Mouse (Mus musculus): ENCODE data around the gene Nprl2. TPM values are rescaled to one million over a fixed set of nuclear protein-coding genes. Genes with fewer than 3 reads are reported as not detected.

Nprl2 gene
- polyA plus RNA-seq, 1 experiment from 2014 or later: 40.8 TPM

DNA sequence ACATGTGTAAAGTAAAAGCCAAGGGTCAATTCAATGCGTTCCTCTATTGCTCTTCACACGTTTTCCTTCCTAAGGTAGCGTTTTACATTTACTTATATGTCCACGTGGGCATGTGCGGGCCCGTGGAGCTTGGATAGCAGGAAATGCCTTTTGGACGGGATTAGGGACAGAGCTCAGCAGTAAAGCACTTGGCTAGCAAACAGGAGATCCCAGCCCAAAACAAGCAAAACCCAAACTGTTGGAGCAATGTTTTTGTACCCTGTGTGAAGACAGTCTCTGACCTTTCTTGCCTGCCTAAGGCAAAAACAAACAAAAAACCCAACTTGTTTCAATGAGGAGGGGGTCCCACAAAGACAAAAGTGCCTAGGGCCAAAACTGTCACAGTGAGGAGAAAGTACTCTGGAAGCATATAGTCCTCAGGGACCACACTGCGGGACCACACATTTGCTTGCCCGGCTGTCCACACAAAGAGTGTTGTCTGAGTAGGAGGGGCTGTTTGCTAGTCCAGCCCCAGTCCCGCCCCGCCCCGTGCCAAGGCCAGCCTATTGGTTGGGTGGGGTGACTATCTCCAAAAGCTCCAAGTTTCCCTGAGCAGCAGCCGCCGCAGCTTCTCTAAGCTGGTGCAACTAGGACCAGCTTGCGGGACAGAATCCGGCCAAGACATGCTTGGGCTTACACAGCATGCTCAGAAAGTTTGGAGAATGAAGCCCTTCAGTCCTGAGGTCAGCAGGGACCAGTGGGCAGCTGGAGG lies 34.5 kb downstream of the Nprl2 start, which contains the start of gene Hyal1:
Gene Hyal1 (plus strand): TSS at position 571 of the 751 bp plus-strand sequence.
- Histone ChIP-seq H3K4me1 (ENCODE audit: control insufficient read depth, insufficient read depth, low read length) (peaks cover 30% of the 10 kb centered on the region), H3K36me3 (ENCODE audit: control insufficient read depth, insufficient read depth, low read length) (peaks cover 15% of the 10 kb centered on the region), H3K27me3 (ENCODE audit: control insufficient read depth, insufficient read depth, low read length) (no peaks in the 10 kb centered on the region), H3K9ac (ENCODE audit: low read length) (peak within 1 kb of the TSS; percentile 67), H3K9me3 (replicated peaks; ENCODE audit: control insufficient read depth, low read length) (no peaks in the 10 kb centered on the region), H3K4me2 (ENCODE audit: low read depth, low read length) (peak within 1 kb of the TSS; percentile 56), H3K4me3 (replicated peaks; ENCODE audit: low read length) (peak within 1 kb of the TSS; percentile 46), H3K27ac (ENCODE audit: low read length) (peak within 1 kb of the TSS; percentile 89)
- peak; percentile 76 for ATAC-seq (ENCODE audit: insufficient read depth, low FRiP score)
- 12% methylated on average over 16 of the region's 16 CpGs for WGBS

DNA sequence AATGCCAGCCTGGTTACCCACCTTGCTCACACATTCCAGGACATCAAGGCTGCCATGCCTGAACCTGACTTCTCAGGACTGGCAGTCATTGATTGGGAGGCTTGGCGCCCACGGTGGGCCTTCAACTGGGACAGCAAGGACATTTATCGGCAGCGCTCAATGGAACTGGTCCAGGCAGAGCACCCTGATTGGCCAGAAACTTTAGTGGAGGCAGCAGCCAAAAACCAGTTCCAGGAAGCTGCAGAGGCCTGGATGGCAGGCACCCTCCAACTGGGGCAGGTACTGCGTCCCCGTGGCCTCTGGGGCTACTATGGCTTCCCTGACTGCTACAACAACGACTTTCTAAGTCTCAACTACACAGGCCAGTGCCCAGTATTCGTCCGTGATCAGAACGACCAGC lies 35.8 kb downstream of the Nprl2 start:
- Histone ChIP-seq H3K27ac (ENCODE audit: low read length) (no peak overlapping the region), H3K9me3 (replicated peaks; ENCODE audit: control insufficient read depth, low read length) (no peaks in the 10 kb centered on the region), H3K4me1 (ENCODE audit: control insufficient read depth, insufficient read depth, low read length) (peaks cover 28% of the 10 kb centered on the region), H3K4me2 (ENCODE audit: low read depth, low read length) (peak overlapping the region; percentile 56), H3K36me3 (ENCODE audit: control insufficient read depth, insufficient read depth, low read length) (peaks cover 7% of the 10 kb centered on the region; the same call in 1 of the 2 replicates), H3K4me3 (replicated peaks; ENCODE audit: low read length) (peak overlapping the region; percentile 4; the same call in 1 of the 2 replicates), H3K9ac (ENCODE audit: low read length) (peak overlapping the region; percentile 67; the same call in 1 of the 2 replicates), H3K27me3 (ENCODE audit: control insufficient read depth, insufficient read depth, low read length) (no peaks in the 10 kb centered on the region)
- ATAC-seq (ENCODE audit: insufficient read depth, low FRiP score): no peak
- WGBS: 88% methylated on average over 10 of the region's 10 CpGs

DNA sequence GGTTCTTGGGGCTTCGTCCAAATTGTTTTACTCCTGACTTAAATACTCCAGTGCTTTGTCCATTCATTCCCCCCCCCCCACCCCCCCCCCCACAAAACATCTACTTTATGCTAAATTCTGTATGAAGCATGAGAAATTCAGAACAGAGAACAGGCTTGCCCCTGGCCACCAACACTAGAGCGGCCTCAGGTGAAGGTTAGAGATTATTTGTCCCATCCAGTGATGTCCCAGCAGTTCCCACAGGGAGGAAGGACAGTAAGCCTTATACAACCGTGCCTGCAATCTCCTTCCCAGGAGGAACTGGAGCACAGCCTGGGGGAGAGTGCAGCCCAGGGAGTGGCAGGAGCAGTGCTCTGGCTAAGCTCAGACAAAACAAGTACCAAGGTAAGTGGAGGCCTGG lies 36.6 kb downstream of the Nprl2 start, which contains the start of gene Naa80:
Gene Naa80 (plus strand): TSS at position 301 of the 400 bp plus-strand sequence.
- no peak for ATAC-seq (ENCODE audit: insufficient read depth, low FRiP score)
- Histone ChIP-seq H3K36me3 (ENCODE audit: control insufficient read depth, insufficient read depth, low read length) (peaks cover 2% of the 10 kb centered on the region; the same call in 1 of the 2 replicates), H3K4me2 (ENCODE audit: low read depth, low read length) (peak within 1 kb of the TSS; percentile 56), H3K4me1 (ENCODE audit: control insufficient read depth, insufficient read depth, low read length) (peaks cover 28% of the 10 kb centered on the region), H3K4me3 (replicated peaks; ENCODE audit: low read length) (peak within 1 kb of the TSS; percentile 4; the same call in 1 of the 2 replicates), H3K9ac (ENCODE audit: low read length) (peak within 1 kb of the TSS; percentile 67; the same call in 1 of the 2 replicates), H3K27ac (ENCODE audit: low read length) (peak within 1 kb of the TSS; percentile 94), H3K27me3 (ENCODE audit: control insufficient read depth, insufficient read depth, low read length) (no peaks in the 10 kb centered on the region), H3K9me3 (replicated peaks; ENCODE audit: control insufficient read depth, low read length) (no peaks in the 10 kb centered on the region)
- WGBS: 72% methylated on average over 3 of the region's 3 CpGs

DNA sequence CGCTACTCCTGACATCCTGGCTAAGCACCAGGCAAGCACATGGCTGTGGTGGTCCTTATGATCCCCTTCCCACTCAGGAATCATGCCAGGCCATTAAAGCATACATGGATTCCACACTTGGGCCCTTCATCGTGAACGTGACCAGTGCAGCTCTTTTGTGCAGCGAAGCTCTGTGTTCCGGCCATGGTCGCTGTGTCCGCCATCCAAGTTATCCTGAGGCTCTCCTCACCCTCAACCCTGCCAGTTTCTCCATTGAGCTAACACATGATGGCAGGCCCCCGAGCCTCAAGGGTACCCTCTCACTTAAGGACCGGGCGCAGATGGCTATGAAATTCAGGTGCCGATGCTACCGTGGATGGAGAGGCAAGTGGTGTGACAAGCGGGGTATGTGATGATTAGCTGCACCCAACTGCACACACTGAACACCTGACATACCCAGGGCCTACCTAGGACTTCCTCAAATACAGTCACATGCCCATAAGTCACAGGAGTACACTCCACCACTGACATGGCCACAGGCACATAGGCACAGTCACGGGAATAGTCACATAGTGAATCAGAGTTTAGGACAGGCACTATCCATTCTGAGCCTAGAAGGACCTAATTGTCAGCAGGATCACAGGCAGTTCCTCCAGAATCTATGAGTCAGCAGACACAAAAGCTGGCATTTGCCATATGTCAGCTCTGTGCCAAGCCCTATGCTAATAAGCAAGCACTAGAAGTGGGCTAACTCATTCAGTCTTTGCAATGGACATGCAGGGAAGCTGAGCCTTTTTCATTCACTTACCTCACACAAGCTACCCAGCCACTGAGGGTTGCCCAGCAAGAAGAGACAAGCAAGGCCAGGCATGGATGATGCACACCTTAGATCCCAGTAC lies 37.2 kb downstream of the Nprl2 start:
- Histone ChIP-seq H3K27me3 (ENCODE audit: control insufficient read depth, insufficient read depth, low read length) (no peaks in the 10 kb centered on the region), H3K27ac (ENCODE audit: low read length) (peak overlapping the region; percentile 94), H3K4me1 (ENCODE audit: control insufficient read depth, insufficient read depth, low read length) (peaks cover 28% of the 10 kb centered on the region), H3K9ac (ENCODE audit: low read length) (0 out of 2 replicates have a peak overlapping the region, but pooled peaks have one; percentile 13), H3K4me2 (ENCODE audit: low read depth, low read length) (no peak overlapping the region), H3K4me3 (replicated peaks; ENCODE audit: low read length) (no peak overlapping the region), H3K36me3 (ENCODE audit: control insufficient read depth, insufficient read depth, low read length) (no peaks in the 10 kb centered on the region; the same call in 1 of the 2 replicates), H3K9me3 (replicated peaks; ENCODE audit: control insufficient read depth, low read length) (no peaks in the 10 kb centered on the region)
- 90% methylated on average over 14 of the region's 14 CpGs for WGBS
- ATAC-seq (ENCODE audit: insufficient read depth, low FRiP score): no peak

DNA sequence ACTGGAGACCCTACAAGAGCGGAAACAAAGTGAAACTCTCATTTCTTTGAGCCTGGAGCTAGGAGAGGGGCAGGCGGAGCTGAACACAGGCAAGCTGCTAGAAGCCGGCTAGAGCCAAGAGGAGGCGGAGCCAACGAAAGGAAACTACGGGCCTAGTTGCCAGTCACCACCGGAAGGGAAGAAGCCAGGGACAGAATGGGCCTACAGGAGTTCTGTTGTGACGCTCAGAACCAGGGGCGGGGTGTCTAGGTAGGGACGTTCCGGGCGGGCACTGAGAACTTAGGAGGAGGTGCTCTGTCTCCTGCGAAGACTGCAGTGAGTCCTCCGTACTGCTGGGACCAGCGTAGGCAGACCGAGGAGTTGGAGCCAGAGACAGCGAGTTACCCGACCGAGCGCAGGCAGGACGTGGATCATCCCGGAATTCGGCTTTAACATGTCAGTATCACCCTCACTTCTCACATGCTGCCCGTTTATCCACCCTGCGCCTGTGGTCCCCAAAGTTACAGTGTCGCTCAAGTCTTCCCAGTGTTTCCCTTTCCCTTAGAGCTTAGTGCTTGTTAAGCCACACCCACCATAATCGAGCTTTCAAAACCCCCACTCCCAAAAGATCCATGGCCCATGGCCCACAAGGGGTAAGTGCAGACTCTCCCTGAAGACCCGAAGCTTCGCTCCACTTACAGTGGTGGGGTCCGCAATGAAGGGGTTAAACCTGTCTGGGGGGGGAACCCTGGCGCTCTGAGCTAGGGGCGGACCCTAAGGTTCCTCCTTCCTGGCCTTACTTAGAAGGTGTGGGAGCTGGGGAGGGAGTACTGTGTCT lies 38.7 kb downstream of the Nprl2 start, which contains the start of gene Hyal3:
Gene Hyal3 (plus strand): TSS at position 318 of the 817 bp plus-strand sequence.
- Histone ChIP-seq H3K4me1 (ENCODE audit: control insufficient read depth, insufficient read depth, low read length) (peaks cover 28% of the 10 kb centered on the region), H3K4me2 (ENCODE audit: low read depth, low read length) (peak within 1 kb of the TSS; percentile 62), H3K9ac (ENCODE audit: low read length) (peak within 1 kb of the TSS; percentile 75), H3K9me3 (replicated peaks; ENCODE audit: control insufficient read depth, low read length) (no peaks in the 10 kb centered on the region), H3K36me3 (ENCODE audit: control insufficient read depth, insufficient read depth, low read length) (no peaks in the 10 kb centered on the region; the same call in 1 of the 2 replicates), H3K27ac (ENCODE audit: low read length) (peak within 1 kb of the TSS; percentile 94), H3K27me3 (ENCODE audit: control insufficient read depth, insufficient read depth, low read length) (no peaks in the 10 kb centered on the region), H3K4me3 (replicated peaks; ENCODE audit: low read length) (peak within 1 kb of the TSS; percentile 55)
- peak; percentile 67 for ATAC-seq (ENCODE audit: insufficient read depth, low FRiP score)
- WGBS: under 1% methylated on average over 32 of the region's 32 CpGs

DNA sequence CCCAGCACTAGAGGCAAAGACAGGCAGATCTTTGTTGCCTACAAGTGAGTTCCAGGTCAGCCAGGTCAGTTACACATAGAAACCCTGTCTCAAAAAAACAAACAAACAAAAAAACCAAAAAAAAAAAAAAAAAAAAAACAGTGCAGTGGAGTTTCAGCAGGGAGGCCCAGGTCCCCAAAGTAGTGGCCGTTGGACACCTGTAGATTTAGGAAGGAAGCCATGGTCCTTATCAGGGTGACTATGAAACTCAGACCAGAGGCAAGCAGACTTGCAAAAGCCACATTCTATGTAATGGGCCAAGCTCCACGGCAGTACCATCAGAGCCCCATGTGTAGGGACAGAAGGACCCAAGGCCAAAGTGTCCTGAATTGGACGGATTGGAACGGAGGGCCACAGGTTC lies 39.6 kb downstream of the Nprl2 start:
- 66% methylated on average over 4 of the region's 4 CpGs for WGBS

DNA sequence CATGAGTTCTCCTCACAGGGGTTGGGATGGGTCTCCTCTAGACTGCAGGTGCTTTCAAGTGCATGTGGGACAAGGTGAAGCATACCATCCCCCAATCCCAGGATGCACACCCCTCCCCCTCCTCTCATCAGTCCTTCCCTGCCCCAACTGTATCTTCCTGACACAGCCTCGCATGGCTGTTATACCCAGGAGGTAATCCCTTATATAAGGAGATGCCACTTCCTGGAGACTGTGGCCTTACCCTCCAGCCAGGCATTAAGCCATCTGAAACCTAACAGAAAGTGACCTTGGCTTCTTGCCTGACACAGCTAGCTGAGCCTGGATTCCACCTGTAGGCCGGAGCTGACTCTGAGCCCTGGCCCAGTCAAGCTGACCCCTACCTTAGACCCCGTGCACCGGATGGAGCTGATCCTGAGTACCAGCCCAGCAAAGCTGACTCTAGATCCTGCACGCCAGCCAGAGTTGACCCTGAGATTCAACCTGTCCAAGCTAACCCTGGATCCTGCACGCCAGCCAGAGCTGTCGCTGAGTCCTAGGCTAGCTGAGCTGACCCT lies 40.6 kb downstream of the Nprl2 start:
- H3K4me2 ChIP-seq (ENCODE audit: low read depth, low read length): no peak overlapping the region
- H3K4me1 ChIP-seq (ENCODE audit: control insufficient read depth, insufficient read depth, low read length): peaks cover 16% of the 10 kb centered on the region; the same call in 1 of the 2 replicates
- WGBS: 83% methylated on average over 7 of the region's 7 CpGs
- H3K27ac ChIP-seq (ENCODE audit: low read length): no peak overlapping the region
- H3K9me3 ChIP-seq (replicated peaks; ENCODE audit: control insufficient read depth, low read length): no peaks in the 10 kb centered on the region
- no peak for ATAC-seq (ENCODE audit: insufficient read depth, low FRiP score)
- no peaks in the 10 kb centered on the region for H3K27me3 ChIP-seq (ENCODE audit: control insufficient read depth, insufficient read depth, low read length)
- H3K4me3 ChIP-seq (replicated peaks; ENCODE audit: low read length): no peak overlapping the region
- no peaks in the 10 kb centered on the region; the same call in 1 of the 2 replicates for H3K36me3 ChIP-seq (ENCODE audit: control insufficient read depth, insufficient read depth, low read length)
- H3K9ac ChIP-seq (ENCODE audit: low read length): no peak overlapping the region

More for the DNA sequence above, 39.6 kb downstream of the Nprl2 start:
- peak overlapping the region; percentile 55 for H3K4me3 ChIP-seq (replicated peaks; ENCODE audit: low read length)
- ATAC-seq (ENCODE audit: insufficient read depth, low FRiP score): no peak
- H3K27ac ChIP-seq (ENCODE audit: low read length): peak overlapping the region; percentile 94; the same call in 1 of the 2 replicates
- peak overlapping the region; percentile 62 for H3K4me2 ChIP-seq (ENCODE audit: low read depth, low read length)
- H3K4me1 ChIP-seq (ENCODE audit: control insufficient read depth, insufficient read depth, low read length): peaks cover 23% of the 10 kb centered on the region
- H3K36me3 ChIP-seq (ENCODE audit: control insufficient read depth, insufficient read depth, low read length): no peaks in the 10 kb centered on the region; the same call in 1 of the 2 replicates
- no peaks in the 10 kb centered on the region for H3K27me3 ChIP-seq (ENCODE audit: control insufficient read depth, insufficient read depth, low read length)
- H3K9ac ChIP-seq (ENCODE audit: low read length): peak overlapping the region; percentile 75
- H3K9me3 ChIP-seq (replicated peaks; ENCODE audit: control insufficient read depth, low read length): no peaks in the 10 kb centered on the region

DNA sequence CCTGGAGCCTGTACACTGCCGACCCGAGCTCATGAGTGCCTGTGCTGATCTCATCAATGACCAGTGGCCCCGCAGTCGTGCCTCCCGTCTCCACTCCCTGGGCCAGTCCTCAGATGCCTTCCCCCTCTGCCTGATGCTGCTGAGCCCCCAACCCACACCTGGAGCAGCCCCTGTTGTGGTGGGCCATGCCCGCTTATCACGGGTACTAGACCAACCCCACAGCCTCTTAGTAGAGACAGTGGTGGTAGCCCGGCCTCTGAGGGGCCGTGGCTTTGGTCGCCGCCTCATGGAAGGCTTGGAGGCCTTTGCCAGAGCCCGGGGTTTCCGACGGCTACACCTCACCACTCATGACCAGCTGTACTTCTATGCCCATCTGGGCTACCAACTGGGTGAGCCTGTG lies 41.1 kb downstream of the Nprl2 start:
- Histone ChIP-seq H3K9me3 (replicated peaks; ENCODE audit: control insufficient read depth, low read length) (no peaks in the 10 kb centered on the region), H3K9ac (ENCODE audit: low read length) (no peak overlapping the region), H3K27ac (ENCODE audit: low read length) (no peak overlapping the region), H3K4me1 (ENCODE audit: control insufficient read depth, insufficient read depth, low read length) (peaks cover 18% of the 10 kb centered on the region; the same call in 1 of the 2 replicates), H3K4me3 (replicated peaks; ENCODE audit: low read length) (no peak overlapping the region), H3K4me2 (ENCODE audit: low read depth, low read length) (no peak overlapping the region), H3K36me3 (ENCODE audit: control insufficient read depth, insufficient read depth, low read length) (no peaks in the 10 kb centered on the region; the same call in 1 of the 2 replicates), H3K27me3 (ENCODE audit: control insufficient read depth, insufficient read depth, low read length) (no peaks in the 10 kb centered on the region)
- ATAC-seq (ENCODE audit: insufficient read depth, low FRiP score): no peak
- 87% methylated on average over 14 of the region's 14 CpGs for WGBS
